12 mouse cellular contexts compared by ENCODE assay signal in the genomic region with DNA sequence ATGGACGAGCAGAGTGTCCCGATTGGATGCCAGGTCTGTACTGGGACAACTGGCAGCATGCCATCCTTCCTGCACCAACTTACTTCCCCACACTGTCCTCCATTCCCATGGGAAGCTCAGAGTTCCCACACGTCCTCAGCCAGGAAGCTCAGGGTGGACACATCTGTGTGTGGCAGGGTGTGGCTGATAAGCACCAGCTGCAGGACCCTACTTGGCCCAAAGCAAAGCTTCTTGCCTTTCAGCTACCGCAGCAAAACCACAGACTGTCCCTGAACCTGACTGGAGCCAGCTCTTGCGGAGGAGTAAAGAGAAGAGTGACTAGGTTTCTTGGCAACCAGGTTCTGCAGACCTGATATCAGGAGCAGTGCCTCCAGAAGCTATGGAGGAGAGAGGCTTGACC. TPM values are rescaled to one million over a fixed set of nuclear protein-coding genes. Genes with fewer than 3 reads are reported as not detected.
DNase-seq lines count a peak whose midpoint lies in the region; ATAC-seq and TF ChIP-seq lines count a peak whose summit lies in the region.
"Had no signal": no experiment of that assay in that cellular context is flagged by ENCODE, and none has a peak within 500 bp of the region (broad histone marks: within the 10 kb centered on the region; RNA-seq: fewer than 3 reads in every experiment).

No protein-coding gene starts in this region.

- peak overlapping the region; percentile 22; the same call in 1 of the 2 replicates for H3K27ac ChIP-seq in heart, embryonic 11.5 days (ENCODE audit: low read depth, low read length)
- H3K27ac ChIP-seq in hindbrain, embryonic 14.5 days, result no peak overlapping the region
- no peak overlapping the region for H3K27ac ChIP-seq in hindbrain, embryonic 11.5 days (ENCODE audit: low read depth, low read length)
- H3K27ac ChIP-seq: hindbrain, embryonic 12.5 days; limb, embryonic 13.5 days; neural tube, embryonic 12.5 days had no signal

- H3K27me3 ChIP-seq in heart, embryonic 11.5 days (ENCODE audit: control insufficient read depth, insufficient read depth, low read length), result no peaks in the 10 kb centered on the region
- H3K27me3 ChIP-seq in myocyte (ENCODE audit: control insufficient read depth, insufficient read depth, insufficient read length), result no peaks in the 10 kb centered on the region
- H3K27me3 ChIP-seq in hindbrain, embryonic 14.5 days (ENCODE audit: control insufficient read depth, insufficient read depth, low read length), result no peaks in the 10 kb centered on the region
- 0 out of 2 replicates have a peak, but pooled peaks cover 3% of the 10 kb centered on the region for H3K27me3 ChIP-seq in hindbrain, embryonic 11.5 days (ENCODE audit: control insufficient read depth, insufficient read depth, low read length)
- H3K27me3 ChIP-seq: hindbrain, embryonic 12.5 days; limb, embryonic 13.5 days; neural tube, embryonic 12.5 days had no signal

- no peaks in the 10 kb centered on the region for H3K36me3 ChIP-seq in heart, embryonic 11.5 days (ENCODE audit: control insufficient read depth, insufficient read depth, low read length)
- no peaks in the 10 kb centered on the region for H3K36me3 ChIP-seq in myocyte (ENCODE audit: control insufficient read depth, insufficient read depth)
- H3K36me3 ChIP-seq in hindbrain, embryonic 14.5 days (replicated peaks; ENCODE audit: control insufficient read depth, insufficient read depth), result no peaks in the 10 kb centered on the region
- H3K36me3 ChIP-seq in hindbrain, embryonic 11.5 days (ENCODE audit: control insufficient read depth, insufficient read depth, low read length), result no peaks in the 10 kb centered on the region
- H3K36me3 ChIP-seq: hindbrain, embryonic 12.5 days; limb, embryonic 13.5 days; neural tube, embryonic 12.5 days had no signal

- TF ChIP-seq POLR2A in myocyte (IDR thresholded peaks at IDR 0.05; ENCODE audit: insufficient read length, low read depth), result no peak

- H3K9me3 ChIP-seq in heart, embryonic 11.5 days (replicated peaks; ENCODE audit: control insufficient read depth, low read length), result no peaks in the 10 kb centered on the region
- H3K9me3 ChIP-seq in hindbrain, embryonic 14.5 days (ENCODE audit: control insufficient read depth, low read length), result no peaks in the 10 kb centered on the region
- no peaks in the 10 kb centered on the region for H3K9me3 ChIP-seq in hindbrain, embryonic 11.5 days (ENCODE audit: control insufficient read depth, low read length)
- H3K9me3 ChIP-seq: hindbrain, embryonic 12.5 days; limb, embryonic 13.5 days; neural tube, embryonic 12.5 days had no signal

- 38% methylated on average over 5 of the region's 5 CpGs for WGBS in heart, embryonic 11.5 days (ENCODE audit: insufficient replicate concordance)
- WGBS in hindbrain, embryonic 14.5 days, result 83% methylated on average over 5 of the region's 5 CpGs
- 78% methylated on average over 5 of the region's 5 CpGs for WGBS in hindbrain, embryonic 11.5 days

- peak; percentile 70 for DNase-seq in ovary, adult 18-20 months (ENCODE audit: low spot score)
- no peak for DNase-seq in ovary, postnatal 10 days (ENCODE audit: low spot score)
- DNase-seq in kidney, postnatal 14 days, result peak; percentile 56
- no peak for DNase-seq in hindbrain, embryonic 14.5 days (ENCODE audit: low spot score)
- DNase-seq in urinary bladder, adult 2 months (ENCODE audit: low spot score), result no peak
- no peak for DNase-seq in hindbrain, embryonic 11.5 days (ENCODE audit: low spot score)
- DNase-seq: thymus, postnatal 25 days had no signal

- no peak for ATAC-seq in heart, embryonic 11.5 days (replicated peaks; ENCODE audit: insufficient number of reproducible peaks, low FRiP score, low TSS enrichment)
- no peak for ATAC-seq in hindbrain, embryonic 14.5 days (ENCODE audit: low FRiP score)
- ATAC-seq in hindbrain, embryonic 11.5 days (ENCODE audit: low FRiP score), result no peak

- H3K4me2 ChIP-seq in heart, embryonic 11.5 days, result no peak overlapping the region
- peak overlapping the region; percentile 42 for H3K4me2 ChIP-seq in myocyte (ENCODE audit: low read depth)
- H3K4me2 ChIP-seq in hindbrain, embryonic 14.5 days (replicated peaks), result no peak overlapping the region
- no peak overlapping the region for H3K4me2 ChIP-seq in hindbrain, embryonic 11.5 days (replicated peaks; ENCODE audit: low read depth, low read length)
- H3K4me2 ChIP-seq: hindbrain, embryonic 12.5 days; limb, embryonic 13.5 days; neural tube, embryonic 12.5 days had no signal

- H3K9ac ChIP-seq in heart, embryonic 11.5 days (ENCODE audit: low read depth, low read length), result no peak overlapping the region
- H3K9ac ChIP-seq in hindbrain, embryonic 14.5 days, result no peak overlapping the region
- H3K9ac ChIP-seq in hindbrain, embryonic 11.5 days (ENCODE audit: low read depth, low read length), result no peak overlapping the region
- H3K9ac ChIP-seq: hindbrain, embryonic 12.5 days; limb, embryonic 13.5 days; neural tube, embryonic 12.5 days had no signal

- H3ac ChIP-seq in myocyte (ENCODE audit: control insufficient read depth, insufficient read length), result no peak overlapping the region

- H3K79me2 ChIP-seq in myocyte (ENCODE audit: control insufficient read depth, insufficient read depth), result no peaks in the 10 kb centered on the region

- peaks cover 8% of the 10 kb centered on the region; the same call in 1 of the 2 replicates for H3K4me1 ChIP-seq in heart, embryonic 11.5 days (ENCODE audit: control insufficient read depth, insufficient read depth, low read length)
- H3K4me1 ChIP-seq in hindbrain, embryonic 14.5 days (replicated peaks; ENCODE audit: control insufficient read depth, insufficient read depth, low read length), result no peaks in the 10 kb centered on the region
- no peaks in the 10 kb centered on the region for H3K4me1 ChIP-seq in hindbrain, embryonic 11.5 days (replicated peaks; ENCODE audit: control insufficient read depth, insufficient read depth, low read length)

- no peak overlapping the region for H3K4me3 ChIP-seq in heart, embryonic 11.5 days (ENCODE audit: low read depth, low read length)
- H3K4me3 ChIP-seq in myocyte, result no peak overlapping the region
- no peak overlapping the region for H3K4me3 ChIP-seq in hindbrain, embryonic 14.5 days (replicated peaks; ENCODE audit: low read length)
- no peak overlapping the region for H3K4me3 ChIP-seq in hindbrain, embryonic 11.5 days (ENCODE audit: low read depth, low read length)
- H3K4me3 ChIP-seq: hindbrain, embryonic 12.5 days; limb, embryonic 13.5 days; neural tube, embryonic 12.5 days had no signal

TF ChIP-seq in myocyte, 11 proteins besides CTCF, POLR2A, EP300 and RAD21:
- TF ChIP-seq MYOD1 (IDR thresholded peaks at IDR 0.05; ENCODE audit: control insufficient read depth in 1 of 3, insufficient read length in 2 of 3, low read depth in 2 of 3) (peak in 2 of 3 experiments; percentile 32 to 69), REST (IDR thresholded peaks at IDR 0.05; ENCODE audit: insufficient read depth, insufficient read length) (no peak), MYOG (IDR thresholded peaks at IDR 0.05; ENCODE audit: control insufficient read depth in 1 of 3, insufficient read depth in 1 of 3, insufficient read length in 2 of 3, low read depth in 2 of 3) (peak in 2 of 3 experiments; percentile 65 to 89), TCF3 (IDR thresholded peaks at IDR 0.05; ENCODE audit: insufficient read length, low read depth) (peak; percentile 45), MAX (IDR thresholded peaks at IDR 0.05; ENCODE audit: low read depth) (no peak), POLR2AphosphoS2 (IDR thresholded peaks at IDR 0.05; ENCODE audit: insufficient read length, low read depth) (no peak), CEBPB (IDR thresholded peaks at IDR 0.05; ENCODE audit: insufficient read depth, poor library complexity, severe bottlenecking) (no peak), USF1 (IDR thresholded peaks at IDR 0.05; ENCODE audit: low read depth) (no peak), TCF12 (IDR thresholded peaks at IDR 0.05; ENCODE audit: insufficient read depth, poor library complexity, severe bottlenecking) (peak; percentile 42), SRF (IDR thresholded peaks at IDR 0.05; ENCODE audit: control insufficient read depth, insufficient read length, low read depth) (no peak), E2F4 (IDR thresholded peaks at IDR 0.05; ENCODE audit: insufficient read depth) (no peak)

RNA-seq across cellular contexts. Expression of a gene that starts 11.7 kb away (rescaled TPM):
- 128 and 152 TPM in 2 replicates for polyA plus RNA-seq in heart, embryonic 11.5 days (2014; fragmentation: Nextera tagmentation; extraction: Ambion mirVana)
- 50.4 TPM for polyA plus RNA-seq in myocyte (2012; fragmentation: generic; extraction: Trizol)
- 34.7 and 35.9 TPM in 2 replicates for polyA plus RNA-seq in hindbrain, embryonic 14.5 days (2014; fragmentation: Nextera tagmentation; extraction: Ambion mirVana)
- 45.0 and 51.9 TPM in 2 replicates for polyA plus RNA-seq in urinary bladder, adult 2 months (2012; rRNA removed)
- polyA plus RNA-seq in hindbrain, embryonic 11.5 days (2014; fragmentation: Nextera tagmentation; extraction: Ambion mirVana), result 25.5 and 29.5 TPM in 2 replicates

Comparison
In these comparisons a context has a peak if more than half of its experiments do, and no peak if none do; other contexts are left out.
1. DNase-seq: peak in ovary, adult 18-20 months (single experiment) and kidney, postnatal 14 days (single experiment); none in ovary, postnatal 10 days (single experiment), hindbrain, embryonic 14.5 days (single experiment), urinary bladder, adult 2 months (single experiment) and hindbrain, embryonic 11.5 days (single experiment).